Mouse (Mus musculus) neural tube, embryonic 14.5 days (tissue): Measurements from ENCODE around the gene Cd6. TPM values are rescaled to one million over a fixed set of nuclear protein-coding genes. Genes with fewer than 3 reads are reported as not detected.

Experiments used
- ATAC-seq: fragments of 200-750 bp; cut with Nextera tagmentation; 2 replicates; pipeline ENCODE4 v1.8.0; 2017; ENCODE audit warnings: low read depth, mild to moderate bottlenecking, moderate TSS enrichment, moderate library complexity
- H3K27ac ChIP-seq: fragments of 300-500 bp; sonication (generic); 2 replicates; pipeline ENCODE4 v1.5.1; 2014; ENCODE audit warnings: low read depth, mild to moderate bottlenecking, control low read depth, low read length, moderate library complexity, mixed read lengths
- H3K27me3 ChIP-seq: fragments of 300-500 bp; sonication (generic); 2 replicates; pipeline ENCODE4 v1.6.1; 2014; ENCODE audit warnings: low read length; ENCODE audit not compliant: control insufficient read depth, insufficient read depth
- H3K36me3 ChIP-seq: fragments of 300-500 bp; sonication (generic); 2 replicates; pipeline ENCODE4 v1.6.1; 2014; ENCODE audit warnings: low read length, mixed read lengths; ENCODE audit not compliant: control insufficient read depth, insufficient read depth
- H3K4me1 ChIP-seq: fragments of 300-500 bp; sonication (generic); 2 replicates; pipeline ENCODE4 v1.6.1; 2014; ENCODE audit warnings: low read length; ENCODE audit not compliant: control insufficient read depth, insufficient read depth
- H3K4me2 ChIP-seq: fragments of 300-500 bp; sonication (generic); 2 replicates; pipeline ENCODE4 v1.6.1; 2014; ENCODE audit warnings: mild to moderate bottlenecking, low read depth, low read length, control low read depth
- H3K4me3 ChIP-seq: fragments of 300-500 bp; sonication (generic); 2 replicates; pipeline ENCODE4 v1.5.1; 2014; ENCODE audit warnings: low read depth, low read length, control low read depth, mixed read lengths
- H3K9ac ChIP-seq: fragments of 300-500 bp; sonication (generic); replicated peaks from 2 replicates; pipeline ENCODE4 v1.6.1; 2014; ENCODE audit warnings: low read depth, mild to moderate bottlenecking, control low read depth, low read length, mixed read lengths
- H3K9me3 ChIP-seq: fragments of 300-500 bp; sonication (generic); 2 replicates; pipeline ENCODE4 v1.6.1; 2016; ENCODE audit warnings: low read length; ENCODE audit not compliant: control insufficient read depth
- WGBS: fragments of 180-500 bp; shearing (Covaris S2); extraction: QIAGEN DNeasy Blood & Tissue Kit; methylation state at CpG from one replicate; pipeline ENCODE4 v1.1.7; 2014; 5-methylcytosine and 5-hydroxymethylcytosine counted together
- polyA plus RNA-seq: library from polyadenylated mRNA; unstranded; fragments of >200 nt; fragmentation: Nextera tagmentation; extraction: Ambion mirVana; gene quantifications from 2 replicates; pipeline ENCODE4 v1.2.1, GENCODE M21; 2014

Gene Cd6
- polyA plus RNA-seq, 1 experiment from 2014 or later: not detected

- H3K4me3 ChIP-seq: no peak overlapping the region
- no peaks in the 10 kb centered on the region for H3K4me1 ChIP-seq
- H3K9ac ChIP-seq: no peak overlapping the region
- H3K27me3 ChIP-seq: no peaks in the 10 kb centered on the region
- no peaks in the 10 kb centered on the region for H3K9me3 ChIP-seq
- 86% methylated on average over 21 of the region's 21 CpGs for WGBS
- no peaks in the 10 kb centered on the region for H3K36me3 ChIP-seq
- ATAC-seq: no peak
- H3K4me2 ChIP-seq: no peak overlapping the region
- no peak overlapping the region for H3K27ac ChIP-seq
Observed at GRCm38 (mm10) chr19:10763381-10764031, 66.4 kb downstream of the Cd6 start.

- Histone ChIP-seq H3K9me3 (no peaks in the 10 kb centered on the region), H3K27ac (no peak overlapping the region), H3K4me3 (no peak overlapping the region), H3K4me1 (no peaks in the 10 kb centered on the region), H3K27me3 (no peaks in the 10 kb centered on the region), H3K4me2 (no peak overlapping the region), H3K9ac (no peak overlapping the region), H3K36me3 (no peaks in the 10 kb centered on the region)
- no peak for ATAC-seq
- 93% methylated on average over 6 of the region's 6 CpGs for WGBS
Observed at GRCm38 (mm10) chr19:10762468-10762867, 67.4 kb downstream of the Cd6 start.

GRCm38 (mm10) chr19:10761794-10762415 is 68.0 kb downstream of the Cd6 start:
- WGBS: 89% methylated on average over 8 of the region's 8 CpGs
- H3K4me2 ChIP-seq: no peak overlapping the region
- H3K9ac ChIP-seq: no peak overlapping the region

GRCm38 (mm10) chr19:10759983-10760831 is 69.7 kb downstream of the Cd6 start:
- Histone ChIP-seq H3K36me3 (no peaks in the 10 kb centered on the region), H3K9ac (no peak overlapping the region), H3K4me2 (no peak overlapping the region), H3K4me1 (no peaks in the 10 kb centered on the region), H3K4me3 (no peak overlapping the region), H3K27me3 (no peaks in the 10 kb centered on the region), H3K27ac (no peak overlapping the region), H3K9me3 (no peaks in the 10 kb centered on the region)
- no peak for ATAC-seq
- 92% methylated on average over 9 of the region's 9 CpGs for WGBS

More at GRCm38 (mm10) chr19:10761794-10762415, 68.0 kb downstream of the Cd6 start:
- no peak for ATAC-seq
- Histone ChIP-seq H3K4me1 (no peaks in the 10 kb centered on the region), H3K36me3 (no peaks in the 10 kb centered on the region), H3K27ac (no peak overlapping the region), H3K4me3 (no peak overlapping the region), H3K27me3 (no peaks in the 10 kb centered on the region), H3K9me3 (no peaks in the 10 kb centered on the region)

- Histone ChIP-seq H3K27ac (no peak overlapping the region), H3K9me3 (no peaks in the 10 kb centered on the region)
Observed at GRCm38 (mm10) chr19:10759525-10759924, 70.3 kb downstream of the Cd6 start.

GRCm38 (mm10) chr19:10758708-10759107 is 71.2 kb downstream of the Cd6 start:
- Histone ChIP-seq H3K27ac (no peak overlapping the region), H3K9ac (no peak overlapping the region), H3K9me3 (no peaks in the 10 kb centered on the region), H3K4me1 (no peaks in the 10 kb centered on the region), H3K36me3 (no peaks in the 10 kb centered on the region), H3K27me3 (no peaks in the 10 kb centered on the region), H3K4me2 (no peak overlapping the region), H3K4me3 (no peak overlapping the region)
- ATAC-seq: no peak
- 36% methylated on average over 6 of the region's 6 CpGs for WGBS

More at GRCm38 (mm10) chr19:10759525-10759924, 70.3 kb downstream of the Cd6 start:
- Histone ChIP-seq H3K36me3 (no peaks in the 10 kb centered on the region), H3K9ac (no peak overlapping the region), H3K4me1 (no peaks in the 10 kb centered on the region), H3K4me2 (no peak overlapping the region), H3K27me3 (no peaks in the 10 kb centered on the region), H3K4me3 (no peak overlapping the region)
- ATAC-seq: no peak

GRCm38 (mm10) chr19:10757526-10757925 is 72.3 kb downstream of the Cd6 start:
- ATAC-seq: no peak
- Histone ChIP-seq H3K4me1 (no peaks in the 10 kb centered on the region), H3K27ac (no peak overlapping the region), H3K27me3 (no peaks in the 10 kb centered on the region), H3K4me2 (no peak overlapping the region), H3K9ac (no peak overlapping the region), H3K4me3 (no peak overlapping the region), H3K36me3 (no peaks in the 10 kb centered on the region), H3K9me3 (no peaks in the 10 kb centered on the region)
- 88% methylated on average over 2 of the region's 2 CpGs for WGBS

GRCm38 (mm10) chr19:10757125-10757524 is 72.7 kb downstream of the Cd6 start:
- no peaks in the 10 kb centered on the region for H3K36me3 ChIP-seq
- no peak for ATAC-seq
- no peak overlapping the region for H3K9ac ChIP-seq
- H3K27ac ChIP-seq: no peak overlapping the region
- H3K4me2 ChIP-seq: no peak overlapping the region
- no peaks in the 10 kb centered on the region for H3K4me1 ChIP-seq
- no peak overlapping the region for H3K4me3 ChIP-seq
- no peaks in the 10 kb centered on the region for H3K9me3 ChIP-seq
- no peaks in the 10 kb centered on the region for H3K27me3 ChIP-seq

GRCm38 (mm10) chr19:10752646-10753045 is 77.2 kb downstream of the Cd6 start:
- 96% methylated on average over 5 of the region's 5 CpGs for WGBS
- Histone ChIP-seq H3K9me3 (no peaks in the 10 kb centered on the region), H3K4me3 (no peak overlapping the region), H3K27me3 (no peaks in the 10 kb centered on the region), H3K27ac (no peak overlapping the region), H3K36me3 (no peaks in the 10 kb centered on the region), H3K4me1 (no peaks in the 10 kb centered on the region), H3K4me2 (no peak overlapping the region), H3K9ac (no peak overlapping the region)
- ATAC-seq: no peak
